Mouse (Mus musculus) ES-Bruce4 (cell line): ENCODE results near the gene Mfsd11.

Experiments
- CTCF ChIP-seq: IDR thresholded peaks from one replicate; pipeline ENCODE4 v1.8.1; 2011; ENCODE audit warnings: low read depth, low read length
- EP300 ChIP-seq: IDR thresholded peaks from 2 replicates; pipeline ENCODE4 v1.6.1; 2011; ENCODE audit warnings: low read depth, low read length; ENCODE audit not compliant: insufficient read depth
- POLR2A ChIP-seq: IDR thresholded peaks from one replicate; pipeline ENCODE4 v1.8.1; 2011; ENCODE audit warnings: low read length; ENCODE audit not compliant: insufficient read depth

DNA sequence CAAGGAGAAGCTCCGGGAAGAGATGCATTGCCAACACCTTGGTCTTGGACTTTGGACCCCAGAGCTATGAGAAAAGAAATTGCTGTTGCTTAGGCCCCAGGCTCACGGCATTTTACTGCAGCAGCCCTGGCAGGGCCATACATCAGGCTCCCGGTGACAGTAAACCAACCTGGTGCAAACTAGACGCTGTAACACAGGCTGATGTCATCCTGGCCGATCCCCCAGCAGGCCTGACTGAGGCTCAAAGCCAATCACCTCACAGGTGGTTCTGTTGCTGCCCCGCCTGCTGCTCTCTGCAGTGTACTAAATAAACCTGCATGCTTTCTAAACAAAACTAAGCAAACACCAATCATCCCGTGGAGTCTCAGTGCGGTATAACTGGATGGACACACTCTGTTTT lies 33.5 kb upstream of the Mfsd11 start:
- no peak for TF ChIP-seq CTCF
- TF ChIP-seq POLR2A = no peak
- no peak for TF ChIP-seq EP300
